Mouse (Mus musculus) CH12.LX (cell line): ENCODE results near the gene Naa80.

Experiments used
- CTCF ChIP-seq, 2 experiments: IDR thresholded peaks in 1 of 2; conservative IDR thresholded peaks in 1 of 2; 2 replicates each; pipeline ENCODE4 v1.5.1; 2011 to 2012; ENCODE audit warnings: low read depth in 2 of 2, low read length in 2 of 2, improper control_type of control experiment in 1 of 2, inconsistent platforms in 1 of 2, mild to moderate bottlenecking in 1 of 2, moderate library complexity in 1 of 2
- JUN ChIP-seq: IDR thresholded peaks from 2 replicates; pipeline ENCODE4 v1.6.1; 2011; ENCODE audit warnings: low read depth, mild to moderate bottlenecking, low read length, improper control_type of control experiment, moderate library complexity; ENCODE audit not compliant: insufficient read depth
- JUND ChIP-seq: conservative IDR thresholded peaks from 2 replicates; pipeline ENCODE4 v1.6.1; 2011; ENCODE audit warnings: low read depth, low read length, improper control_type of control experiment
- MAX ChIP-seq: IDR thresholded peaks from 2 replicates; pipeline ENCODE4 v1.6.1; 2011; ENCODE audit warnings: low read length, improper control_type of control experiment
- MAZ ChIP-seq: IDR thresholded peaks from 2 replicates; pipeline ENCODE4 v1.6.1; 2012; ENCODE audit warnings: low read depth, mild to moderate bottlenecking, inconsistent platforms, low read length, improper control_type of control experiment, moderate library complexity
- POLR2A ChIP-seq: IDR thresholded peaks from 2 replicates; pipeline ENCODE4 v1.6.1; 2011; ENCODE audit warnings: low read depth, mild to moderate bottlenecking, improper control_type of control experiment, low read length
- ZMIZ1 ChIP-seq: IDR thresholded peaks from 2 replicates; pipeline ENCODE4 v1.6.1; 2012; ENCODE audit warnings: low read depth, mild to moderate bottlenecking, inconsistent platforms, low read length, improper control_type of control experiment
- ZNF384 ChIP-seq: IDR thresholded peaks from 2 replicates; pipeline ENCODE4 v1.6.1; 2012; ENCODE audit warnings: low read depth, low read length, improper control_type of control experiment, inconsistent platforms

GRCm38 (mm10) chr9:107571534-107572326 lies 7.0 kb upstream of the Naa80 start:
- TF ChIP-seq JUN, result no peak
- no peak for TF ChIP-seq MAZ
- no peak for TF ChIP-seq MAX
- TF ChIP-seq POLR2A, result no peak
- no peak for TF ChIP-seq JUND
- no peak for TF ChIP-seq CTCF (conservative IDR thresholded peaks at IDR 0.05 in 1 of 2, IDR thresholded peaks at IDR 0.05 in 1 of 2; ENCODE audit: low read depth in 2 of 2, low read length in 2 of 2)
- TF ChIP-seq ZMIZ1, result no peak
- TF ChIP-seq ZNF384, result no peak
